ENCODE assay signal across 8 mouse cellular contexts in the genomic region with DNA sequence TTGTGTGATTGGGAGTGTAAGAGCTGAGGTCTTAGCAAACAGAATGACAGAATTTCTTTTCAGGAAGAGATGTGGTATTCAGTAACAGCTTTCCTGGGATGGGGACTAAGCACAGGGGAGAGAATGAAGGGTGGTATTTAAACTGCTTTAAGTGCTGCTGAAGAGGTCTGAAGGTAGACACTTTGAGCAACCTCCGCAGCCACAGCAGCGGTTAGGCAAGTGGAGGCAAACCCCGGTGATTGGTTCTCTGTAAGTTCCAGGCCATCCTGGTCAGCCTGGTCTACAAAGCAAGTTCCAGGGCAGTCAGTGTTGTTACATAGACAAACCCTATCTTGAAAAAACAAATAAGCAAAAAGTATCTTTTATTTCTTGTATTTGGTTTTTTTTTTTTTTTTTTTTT. TPM values are rescaled to one million over a fixed set of nuclear protein-coding genes. Genes with fewer than 3 reads are reported as not detected.
A peak's percentile ranks its signal among the peaks of the same experiment; 100 is the strongest.
DNase-seq lines count a peak whose midpoint lies in the region; ATAC-seq and TF ChIP-seq lines count a peak whose summit lies in the region.

No protein-coding gene starts in this region.

- 11% methylated on average over 3 of the region's 3 CpGs for WGBS in heart, embryonic 10.5 days
- 45% methylated on average over 3 of the region's 3 CpGs for WGBS in hindbrain, embryonic 13.5 days

- no peak for ATAC-seq in G1E (ENCODE audit: extremely low read depth, insufficient number of reproducible peaks, low FRiP score, poor library complexity, severe bottlenecking)
- ATAC-seq in hindbrain, embryonic 13.5 days (ENCODE audit: low FRiP score): no peak
- no peak for ATAC-seq in CD4-positive, CD25-positive, alpha-beta regulatory T cell, adult 4 months

- no peaks in the 10 kb centered on the region for H3K27me3 ChIP-seq in heart, embryonic 10.5 days (ENCODE audit: insufficient read depth, poor library complexity, severe bottlenecking)
- no peaks in the 10 kb centered on the region for H3K27me3 ChIP-seq in G1E (ENCODE audit: insufficient read depth, low read length)
- no peaks in the 10 kb centered on the region for H3K27me3 ChIP-seq in hindbrain, embryonic 13.5 days

- intact Hi-C loops in heart, postnatal 25 days (cut with DNase I): no loop called here

- peaks cover 37% of the 10 kb centered on the region for H3K36me3 ChIP-seq in heart, embryonic 10.5 days
- peaks cover 56% of the 10 kb centered on the region for H3K36me3 ChIP-seq in G1E (replicated peaks)
- H3K36me3 ChIP-seq in hindbrain, embryonic 13.5 days: peaks cover 16% of the 10 kb centered on the region

- peaks cover 61% of the 10 kb centered on the region for H3K4me1 ChIP-seq in heart, embryonic 10.5 days
- H3K4me1 ChIP-seq in G1E (ENCODE audit: insufficient read depth, low read depth, low read length): peaks cover 73% of the 10 kb centered on the region
- H3K4me1 ChIP-seq in hindbrain, embryonic 13.5 days (replicated peaks): peaks cover 43% of the 10 kb centered on the region

- peak overlapping the region; percentile 68 for H3K9ac ChIP-seq in hindbrain, embryonic 13.5 days

- H3K4me3 ChIP-seq in heart, embryonic 10.5 days: peak overlapping the region; percentile 67
- H3K4me3 ChIP-seq in G1E (ENCODE audit: low read depth, low read length): peak overlapping the region; percentile 74; the same call in 1 of the 2 replicates
- peak overlapping the region; percentile 54 for H3K4me3 ChIP-seq in hindbrain, embryonic 13.5 days

- peak overlapping the region; percentile 92 for H3K27ac ChIP-seq in heart, embryonic 10.5 days
- H3K27ac ChIP-seq in hindbrain, embryonic 13.5 days: peak overlapping the region; percentile 87

- DNase-seq in heart, embryonic 10.5 days (ENCODE audit: low spot score): no peak
- DNase-seq in heart, postnatal 25 days (ENCODE audit: low spot score): no peak
- DNase-seq in G1E (ENCODE audit: low spot score): no peak
- DNase-seq in lung, postnatal 36 days: peak; percentile 41
- DNase-seq in gastrocnemius, adult 8-10 months (ENCODE audit: low spot score in 2 of 2): no peak
- no peak for DNase-seq in frontal cortex, postnatal 25 days (ENCODE audit: low spot score in 2 of 2)

- TF ChIP-seq CTCF in G1E (IDR thresholded peaks at IDR 0.05; ENCODE audit: low read depth, low read length): no peak

- H3K9me3 ChIP-seq in heart, embryonic 10.5 days: no peaks in the 10 kb centered on the region
- H3K9me3 ChIP-seq in G1E (replicated peaks): no peaks in the 10 kb centered on the region
- H3K9me3 ChIP-seq in hindbrain, embryonic 13.5 days: no peaks in the 10 kb centered on the region

- H3K4me2 ChIP-seq in hindbrain, embryonic 13.5 days: peak overlapping the region; percentile 82

RNA-seq across cellular contexts. Expression of a gene that starts 1.7 kb away (rescaled TPM):
- 72.2 and 79.5 TPM in 2 replicates for polyA plus RNA-seq in heart, embryonic 10.5 days (2016; fragmentation: Nextera tagmentation; extraction: Ambion mirVana)
- total RNA-seq in heart, postnatal 25 days (2021): 10 to 100 TPM; 35.7 to 35.8 TPM
- 61.7 and 124 TPM in 2 replicates for total RNA-seq in G1E (2014; fragmentation: Nextera tagmentation)
- 40.9 and 47.6 TPM in 2 replicates for total RNA-seq in G1E (2017)
- polyA plus RNA-seq in G1E (2012): 111 and 118 TPM in 2 replicates
- polyA plus RNA-seq in hindbrain, embryonic 13.5 days (2015; fragmentation: Nextera tagmentation; extraction: Ambion mirVana): 24.3 and 24.4 TPM in 2 replicates
- 10 to 100 TPM; 14.1 to 20.6 (median 17.7) TPM for total RNA-seq in gastrocnemius, adult 8-10 months (2022)
- 10 to 100 TPM; 33.2 to 35.2 TPM for polyA plus RNA-seq in CD4-positive, CD25-positive, alpha-beta regulatory T cell, adult 4 months (2017; shearing (Covaris generic))

RNA-seq across cellular contexts. Expression of a gene that starts 1.8 kb away (rescaled TPM):
- polyA plus RNA-seq in heart, embryonic 10.5 days (2016; fragmentation: Nextera tagmentation; extraction: Ambion mirVana): 465 and 589 TPM in 2 replicates
- 1 to 10 TPM; 4.1 to 4.7 TPM for total RNA-seq in heart, postnatal 25 days (2021)
- 92.2 and 99.8 TPM in 2 replicates for total RNA-seq in G1E (2014; fragmentation: Nextera tagmentation)
- 182 and 184 TPM in 2 replicates for total RNA-seq in G1E (2017)
- 75.1 and 86.2 TPM in 2 replicates for polyA plus RNA-seq in G1E (2012)
- polyA plus RNA-seq in hindbrain, embryonic 13.5 days (2015; fragmentation: Nextera tagmentation; extraction: Ambion mirVana): 116 and 121 TPM in 2 replicates
- total RNA-seq in gastrocnemius, adult 8-10 months (2022): 1 to 10 TPM; 2.3 to 3.4 (median 2.6) TPM
- polyA plus RNA-seq in CD4-positive, CD25-positive, alpha-beta regulatory T cell, adult 4 months (2017; shearing (Covaris generic)): 10 to 100 TPM; 21.6 to 40.2 TPM

RNA-seq across cellular contexts. Expression of a gene that starts 8.3 kb away (rescaled TPM):
- 30.7 and 40.3 TPM in 2 replicates for polyA plus RNA-seq in heart, embryonic 10.5 days (2016; fragmentation: Nextera tagmentation; extraction: Ambion mirVana)
- 10 to 100 TPM; 57.5 to 60.8 TPM for total RNA-seq in heart, postnatal 25 days (2021)
- total RNA-seq in G1E (2014; fragmentation: Nextera tagmentation) (19.7 and 22.0 TPM in 2 replicates), G1E (2017) (18.0 and 22.0 TPM in 2 replicates)
- 12.5 and 17.8 TPM in 2 replicates for polyA plus RNA-seq in G1E (2012)
- 38.5 and 39.3 TPM in 2 replicates for polyA plus RNA-seq in hindbrain, embryonic 13.5 days (2015; fragmentation: Nextera tagmentation; extraction: Ambion mirVana)
- total RNA-seq in gastrocnemius, adult 8-10 months (2022): 10 to 100 TPM; 37.8 to 46.1 (median 41.6) TPM
- polyA plus RNA-seq in CD4-positive, CD25-positive, alpha-beta regulatory T cell, adult 4 months (2017; shearing (Covaris generic)): 10 to 100 TPM; 52.2 to 71.7 TPM

RNA-seq across cellular contexts. Expression of a gene that starts 10.0 kb away (rescaled TPM):
- 28.2 and 35.9 TPM in 2 replicates for polyA plus RNA-seq in heart, embryonic 10.5 days (2016; fragmentation: Nextera tagmentation; extraction: Ambion mirVana)
- 10 to 100 TPM; 13.5 to 18.0 TPM for total RNA-seq in heart, postnatal 25 days (2021)
- total RNA-seq in G1E (2014; fragmentation: Nextera tagmentation) (30.9 and 62.1 TPM in 2 replicates), G1E (2017) (20.9 and 22.2 TPM in 2 replicates)
- 201 and 246 TPM in 2 replicates for polyA plus RNA-seq in G1E (2012)
- 38.7 and 42.0 TPM in 2 replicates for polyA plus RNA-seq in hindbrain, embryonic 13.5 days (2015; fragmentation: Nextera tagmentation; extraction: Ambion mirVana)
- 10 to 100 TPM in 3 of 4 experiments, 1 to 10 TPM in 1; 9.2 to 12.3 (median 10.1) TPM for total RNA-seq in gastrocnemius, adult 8-10 months (2022)
- 1 to 10 TPM; 6.0 to 7.9 TPM for polyA plus RNA-seq in CD4-positive, CD25-positive, alpha-beta regulatory T cell, adult 4 months (2017; shearing (Covaris generic))

RNA-seq across cellular contexts. Expression of a gene that starts 16.5 kb away (rescaled TPM):
- polyA plus RNA-seq in heart, embryonic 10.5 days (2016; fragmentation: Nextera tagmentation; extraction: Ambion mirVana): 46.5 and 68.4 TPM in 2 replicates
- total RNA-seq in heart, postnatal 25 days (2021): 10 to 100 TPM; 49.2 to 56.9 TPM
- total RNA-seq in G1E (2014; fragmentation: Nextera tagmentation) (9.0 and 12.1 TPM in 2 replicates), G1E (2017) (15.0 and 16.4 TPM in 2 replicates)
- polyA plus RNA-seq in G1E (2012): 8.3 and 9.0 TPM in 2 replicates
- polyA plus RNA-seq in hindbrain, embryonic 13.5 days (2015; fragmentation: Nextera tagmentation; extraction: Ambion mirVana): 19.4 and 20.4 TPM in 2 replicates
- total RNA-seq in gastrocnemius, adult 8-10 months (2022): 100 to 1,000 TPM; 248 to 302 (median 260) TPM
- polyA plus RNA-seq in CD4-positive, CD25-positive, alpha-beta regulatory T cell, adult 4 months (2017; shearing (Covaris generic)): 10 to 100 TPM; 41.4 to 52.4 TPM
